ENCODE assay signal across 9 mouse cellular contexts in genomic region chr2:154916547-154916946, GRCm38 (mm10). TPM values are rescaled to one million over a fixed set of nuclear protein-coding genes. Genes with fewer than 3 reads are reported as not detected.
DNase-seq lines count a peak whose midpoint lies in the region; ATAC-seq and TF ChIP-seq lines count a peak whose summit lies in the region.
"Had no signal": no experiment of that assay in that cellular context is flagged by ENCODE, and none has a peak within 500 bp of the region (broad histone marks: within the 10 kb centered on the region; RNA-seq: fewer than 3 reads in every experiment).

No protein-coding gene starts in this region.

- intact Hi-C loops in gastrocnemius, postnatal 14 days (cut with DNase I; ENCODE audit: low total_unique reads) = no loop called here

- no peaks in the 10 kb centered on the region for H3K4me1 ChIP-seq in thymus, adult 2 months (replicated peaks; ENCODE audit: control insufficient read depth, insufficient read depth, low read length)
- H3K4me1 ChIP-seq: liver, embryonic 13.5 days had no signal

- TF ChIP-seq CTCF in thymus, adult 2 months (IDR thresholded peaks at IDR 0.05; ENCODE audit: borderline replicate concordance, control insufficient read depth, extremely low read depth, insufficient read depth, low read length, poor library complexity) = no peak

- ATAC-seq in megakaryocyte-erythroid progenitor cell, adult 5-6 weeks (replicated peaks; ENCODE audit: low FRiP score, low TSS enrichment, poor library complexity, severe bottlenecking) = peak; percentile 80
- ATAC-seq in inflammation-experienced regulatory T-cells, adult 6 months = no peak

- no peak for TF ChIP-seq POLR2A in thymus, adult 2 months (IDR thresholded peaks at IDR 0.05; ENCODE audit: control insufficient read depth, extremely low read depth, insufficient read depth, low read length, poor library complexity)

- H3K27ac ChIP-seq in thymus, adult 2 months (ENCODE audit: control insufficient read depth, insufficient read depth, low read length) = no peak overlapping the region
- H3K27ac ChIP-seq: liver, embryonic 13.5 days had no signal

- H3K36me3 ChIP-seq in thymus, adult 2 months (ENCODE audit: control insufficient read depth, insufficient read depth, low read length) = no peaks in the 10 kb centered on the region
- H3K36me3 ChIP-seq: liver, embryonic 13.5 days had no signal

- no peak overlapping the region for H3K4me3 ChIP-seq in thymus, adult 2 months (ENCODE audit: control insufficient read depth, insufficient read depth, low read length)
- H3K4me3 ChIP-seq: liver, embryonic 13.5 days had no signal

- peak; percentile 14 for DNase-seq in gastrocnemius, postnatal 14 days
- DNase-seq in gastrocnemius, postnatal 4 days (ENCODE audit: low spot score in 2 of 2) = no peak
- DNase-seq in thymus, adult 2 months = peak; percentile 29
- DNase-seq in thymus, adult 18-20 months = no peak
- DNase-seq in forelimb bud, embryonic 11.5 days (ENCODE audit: low read depth, low spot score) = peak; percentile 56
- no peak for DNase-seq in adrenal gland, adult 8-10 months
- DNase-seq: liver, embryonic 13.5 days had no signal

- H3K27me3 ChIP-seq in thymus, adult 2 months (ENCODE audit: control insufficient read depth, insufficient read depth, low read length) = no peaks in the 10 kb centered on the region

- WGBS in thymus, adult 2 months = 9% methylated on average over 2 of the region's 2 CpGs

RNA-seq across cellular contexts. Expression of gene Eif2s2, which starts 23.8 kb away (rescaled TPM):
- total RNA-seq in gastrocnemius, postnatal 14 days (2021) = 100 to 1,000 TPM in 1 of 2 experiments, 10 to 100 TPM in 1; 94.5 to 106 TPM
- 100 to 1,000 TPM in 1 of 2 experiments, 10 to 100 TPM in 1; 93.3 to 108 TPM for total RNA-seq in gastrocnemius, postnatal 4 days (2021)
- polyA plus RNA-seq in thymus, adult 2 months (2012; rRNA removed) = 9.7 and 11.0 TPM in 2 replicates
- 172 and 189 TPM in 2 replicates for total RNA-seq in megakaryocyte-erythroid progenitor cell, adult 5-6 weeks (2014; fragmentation: Nextera tagmentation)
- total RNA-seq in megakaryocyte-erythroid progenitor cell, adult 5-6 weeks (2017) = 319 and 320 TPM in 2 replicates
- polyA plus RNA-seq in inflammation-experienced regulatory T-cells, adult 6 months (2017; shearing (Covaris generic)) = 100 to 1,000 TPM in 2 of 3 experiments, 10 to 100 TPM in 1; 83.5 to 120 (median 105) TPM
- 100 to 1,000 TPM in 2 of 4 experiments, 10 to 100 TPM in 2; 89.8 to 123 (median 98.0) TPM for total RNA-seq in adrenal gland, adult 8-10 months (2022)

Comparison
In these comparisons a context has a peak if more than half of its experiments do, and no peak if none do; other contexts are left out.
1. DNase-seq: peak in gastrocnemius, postnatal 14 days (single experiment), thymus, adult 2 months (single experiment) and forelimb bud, embryonic 11.5 days (single experiment); none in gastrocnemius, postnatal 4 days (0 of 2), thymus, adult 18-20 months (0 of 2) and adrenal gland, adult 8-10 months (single experiment).